Mouse (Mus musculus) lung, postnatal 0 days (tissue): ENCODE results near the gene Hdac9.

ENCODE experiments used
- CTCF ChIP-seq: IDR thresholded peaks from 2 replicates; pipeline ENCODE4 v1.5.1; 2016; ENCODE audit warnings: antibody characterized with exemption, mild to moderate bottlenecking
- EP300 ChIP-seq: IDR thresholded peaks from 2 replicates; pipeline ENCODE4 v1.6.1; 2016; ENCODE audit warnings: antibody characterized with exemption, mild to moderate bottlenecking, control low read depth

- TF ChIP-seq CTCF (no peak), EP300 (no peak)
Observed at GRCm38 (mm10) chr12:34092953-34093352, 823.9 kb downstream of the Hdac9 start.
